Mouse (Mus musculus) C2C12 (cell line): ENCODE results near the gene Trim44.

ENCODE experiments used
- CTCF ChIP-seq: IDR thresholded peaks from one replicate; pipeline ENCODE4 v1.5.1; 2011; ENCODE audit not compliant: control insufficient read depth, insufficient read depth, insufficient read length
- MAX ChIP-seq: IDR thresholded peaks from one replicate; pipeline ENCODE4 v1.6.1; 2011; ENCODE audit warnings: mild to moderate bottlenecking, control low read depth
- MYOD1 ChIP-seq: IDR thresholded peaks from one replicate; pipeline ENCODE4 v1.6.1; 2011; ENCODE audit warnings: low read depth; ENCODE audit not compliant: control insufficient read depth, insufficient read length
- MYOG ChIP-seq: IDR thresholded peaks from one replicate; pipeline ENCODE4 v1.6.1; 2011; ENCODE audit not compliant: control insufficient read depth, insufficient read length; ENCODE audit errors: extremely low read depth
- USF1 ChIP-seq: IDR thresholded peaks from one replicate; pipeline ENCODE4 v1.6.1; 2011; ENCODE audit warnings: low read depth, mild to moderate bottlenecking, control low read depth, moderate library complexity

- no peak for TF ChIP-seq CTCF
- TF ChIP-seq MYOD1: no peak
- TF ChIP-seq MAX: no peak
- TF ChIP-seq MYOG: no peak
- no peak for TF ChIP-seq USF1
These were observed 29.9 kb upstream of the Trim44 start for GRCm38 (mm10) chr2:102437357-102438030.
